Mouse (Mus musculus) intestine, postnatal 0 days (tissue): ENCODE measurements at regions not wholly inside any gene's neighbourhood (a gene's known extent, or its start where the extent isn't known, plus 50 kb on each side); places are given as distances from the start of the nearest gene placed in this dataset.

Experiments used
- ATAC-seq: fragments of 200-750 bp; cut with Nextera tagmentation; 2 replicates; pipeline ENCODE4 v1.8.0; 2017; ENCODE audit warnings: mild to moderate bottlenecking, moderate TSS enrichment, moderate library complexity
- H3K27ac ChIP-seq: fragments of 300-500 bp; sonication (generic); 2 replicates; pipeline ENCODE4 v1.5.1; 2014; ENCODE audit warnings: mild to moderate bottlenecking, low read depth, low read length, moderate library complexity
- H3K27me3 ChIP-seq: fragments of 300-500 bp; sonication (generic); replicated peaks from 2 replicates; pipeline ENCODE4 v1.6.1; 2014; ENCODE audit warnings: low read length, mixed read lengths; ENCODE audit not compliant: control insufficient read depth, insufficient read depth
- H3K36me3 ChIP-seq: fragments of 300-500 bp; sonication (generic); 2 replicates; pipeline ENCODE4 v1.6.1; 2014; ENCODE audit warnings: mild to moderate bottlenecking, moderate library complexity; ENCODE audit not compliant: control insufficient read depth, insufficient read depth
- H3K4me1 ChIP-seq: fragments of 300-500 bp; sonication (generic); replicated peaks from 2 replicates; pipeline ENCODE4 v1.6.1; 2014; ENCODE audit warnings: antibody characterized with exemption, low read length, mixed read lengths; ENCODE audit not compliant: control insufficient read depth, insufficient read depth
- H3K4me2 ChIP-seq: fragments of 300-500 bp; sonication (generic); replicated peaks from 2 replicates; pipeline ENCODE4 v1.6.1; 2014; ENCODE audit warnings: low read depth, mild to moderate bottlenecking, moderate library complexity
- H3K4me3 ChIP-seq: fragments of 300-500 bp; sonication (generic); 2 replicates; pipeline ENCODE4 v1.5.1; 2014; ENCODE audit warnings: low read depth, low read length
- H3K9ac ChIP-seq: fragments of 300-500 bp; sonication (generic); 2 replicates; pipeline ENCODE4 v1.6.1; 2014; ENCODE audit warnings: mild to moderate bottlenecking, low read depth, low read length
- H3K9me3 ChIP-seq: fragments of 300-500 bp; sonication (generic); 2 replicates; pipeline ENCODE4 v1.6.1; 2016; ENCODE audit warnings: mixed run types; ENCODE audit not compliant: control insufficient read depth
- CTCF ChIP-seq: sonication (generic); IDR thresholded peaks from 2 replicates; pipeline ENCODE4 v1.5.1; 2016; ENCODE audit warnings: low read depth, mild to moderate bottlenecking, control low read depth, antibody characterized with exemption, moderate library complexity
- WGBS: fragments of 180-500 bp; shearing (Covaris S2); extraction: QIAGEN DNeasy Blood & Tissue Kit; methylation state at CpG from one replicate; pipeline ENCODE4 v1.1.7; 2014; 5-methylcytosine and 5-hydroxymethylcytosine counted together

GRCm38 (mm10) chr8:27677143-27678106 lies 230.0 kb downstream of the Poteg start:
- H3K27ac ChIP-seq = no peak overlapping the region
- no peaks in the 10 kb centered on the region for H3K9me3 ChIP-seq
- no peak for ATAC-seq
- H3K4me3 ChIP-seq = no peak overlapping the region
- no peaks in the 10 kb centered on the region for H3K36me3 ChIP-seq
- H3K4me1 ChIP-seq = no peaks in the 10 kb centered on the region
- TF ChIP-seq CTCF = peak; percentile 73
- no peak overlapping the region for H3K9ac ChIP-seq
- no peaks in the 10 kb centered on the region for H3K27me3 ChIP-seq
- 33% methylated on average over 13 of the region's 13 CpGs for WGBS
- H3K4me2 ChIP-seq = no peak overlapping the region

GRCm38 (mm10) chr8:27679164-27679563 lies 231.7 kb downstream of the Poteg start:
- Histone ChIP-seq H3K4me1 (no peaks in the 10 kb centered on the region), H3K9ac (no peak overlapping the region), H3K27ac (no peak overlapping the region), H3K4me3 (no peak overlapping the region), H3K9me3 (no peaks in the 10 kb centered on the region), H3K27me3 (no peaks in the 10 kb centered on the region), H3K36me3 (no peaks in the 10 kb centered on the region), H3K4me2 (no peak overlapping the region)
- TF ChIP-seq CTCF = peak; percentile 69
- ATAC-seq = peak; percentile 19; the same call in 1 of the 2 replicates
- 3% methylated on average over 2 of the region's 2 CpGs for WGBS

GRCm38 (mm10) chr8:27721988-27722387 lies 274.5 kb downstream of the Poteg start:
- H3K36me3 ChIP-seq = no peaks in the 10 kb centered on the region
- no peak overlapping the region for H3K4me2 ChIP-seq
- H3K9me3 ChIP-seq = no peaks in the 10 kb centered on the region
- H3K4me1 ChIP-seq = no peaks in the 10 kb centered on the region
- no peak for ATAC-seq
- TF ChIP-seq CTCF = no peak
- no peak overlapping the region for H3K4me3 ChIP-seq
- WGBS = 80% methylated on average over 6 of the region's 6 CpGs
- no peak overlapping the region for H3K27ac ChIP-seq
- H3K27me3 ChIP-seq = no peaks in the 10 kb centered on the region
- no peak overlapping the region for H3K9ac ChIP-seq

GRCm38 (mm10) chr8:27770296-27770695 lies 322.8 kb downstream of the Poteg start:
- Histone ChIP-seq H3K4me3 (no peak overlapping the region), H3K4me1 (no peaks in the 10 kb centered on the region), H3K27me3 (no peaks in the 10 kb centered on the region), H3K27ac (no peak overlapping the region), H3K4me2 (no peak overlapping the region), H3K9ac (no peak overlapping the region), H3K9me3 (no peaks in the 10 kb centered on the region), H3K36me3 (no peaks in the 10 kb centered on the region)
- 88% methylated on average over 6 of the region's 6 CpGs for WGBS
- no peak for ATAC-seq
- no peak for TF ChIP-seq CTCF

GRCm38 (mm10) chr8:27770803-27771202 lies 323.3 kb downstream of the Poteg start:
- H3K27me3 ChIP-seq = no peaks in the 10 kb centered on the region
- 72% methylated on average over 8 of the region's 8 CpGs for WGBS
- no peaks in the 10 kb centered on the region for H3K4me1 ChIP-seq
- no peak overlapping the region for H3K9ac ChIP-seq
- H3K4me2 ChIP-seq = no peak overlapping the region
- H3K36me3 ChIP-seq = no peaks in the 10 kb centered on the region
- no peak for ATAC-seq
- no peak overlapping the region for H3K4me3 ChIP-seq
- no peak for TF ChIP-seq CTCF
- H3K27ac ChIP-seq = no peak overlapping the region
- H3K9me3 ChIP-seq = no peaks in the 10 kb centered on the region

GRCm38 (mm10) chr8:27771250-27771649 lies 323.8 kb downstream of the Poteg start:
- no peaks in the 10 kb centered on the region for H3K27me3 ChIP-seq
- no peak overlapping the region for H3K4me3 ChIP-seq
- no peaks in the 10 kb centered on the region for H3K9me3 ChIP-seq
- no peak overlapping the region for H3K27ac ChIP-seq
- H3K4me1 ChIP-seq = no peaks in the 10 kb centered on the region
- no peaks in the 10 kb centered on the region for H3K36me3 ChIP-seq
- H3K4me2 ChIP-seq = no peak overlapping the region
- ATAC-seq = no peak
- TF ChIP-seq CTCF = no peak
- no peak overlapping the region for H3K9ac ChIP-seq
